Mouse (Mus musculus): ENCODE data around the gene Bsn.

- TF ChIP-seq CTCF (IDR thresholded peaks at IDR 0.05; ENCODE audit: borderline replicate concordance, insufficient read depth, low read depth, low read length) (no peak), POLR2A (IDR thresholded peaks at IDR 0.05; ENCODE audit: borderline replicate concordance, insufficient read depth, low read length) (no peak)
These were observed 40.4 kb downstream of the Bsn start for GRCm38 (mm10) chr9:108149817-108150216.
